ENCODE assay signal across 13 mouse cellular contexts in the genomic region with DNA sequence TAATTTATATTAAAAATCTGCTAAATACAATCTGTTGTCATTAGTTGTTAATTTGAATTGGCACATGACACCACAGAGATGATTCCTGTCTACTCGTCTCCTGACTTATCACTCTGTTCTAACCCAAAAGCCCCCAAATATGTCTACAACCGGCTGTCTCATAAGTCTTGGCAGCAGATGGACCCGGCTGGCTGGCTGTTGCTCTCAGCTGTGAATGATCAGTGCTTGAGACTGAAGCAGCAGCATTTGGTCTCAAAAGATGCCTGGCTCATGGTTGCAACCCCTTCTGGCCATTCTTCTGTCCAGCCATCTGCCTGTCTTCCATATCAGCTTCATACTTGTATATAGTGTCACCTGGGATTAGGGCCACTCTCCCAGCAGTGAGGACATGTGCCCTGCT.
A peak's percentile ranks its signal among the peaks of the same experiment; 100 is the strongest.
DNase-seq lines count a peak whose midpoint lies in the region; ATAC-seq lines count a peak whose summit lies in the region.
"Had no signal": no experiment of that assay in that cellular context is flagged by ENCODE, and none has a peak within 500 bp of the region (broad histone marks: within the 10 kb centered on the region; RNA-seq: fewer than 3 reads in every experiment).

No protein-coding gene starts in this region.

- H3K27ac ChIP-seq in hindbrain, embryonic 16.5 days (ENCODE audit: low read depth, low read length) = no peak overlapping the region
- no peak overlapping the region for H3K27ac ChIP-seq in hindbrain, embryonic 14.5 days
- H3K27ac ChIP-seq: liver, embryonic 12.5 days; neural tube, embryonic 12.5 days had no signal

- ATAC-seq in hindbrain, embryonic 16.5 days = peak; percentile 40; the same call in 1 of the 2 replicates
- ATAC-seq in hindbrain, embryonic 14.5 days (ENCODE audit: low FRiP score) = no peak
- ATAC-seq in CD4-positive, CD25-positive, alpha-beta regulatory T cell, adult 4 months = no peak
- ATAC-seq: intestine, postnatal 0 days; liver, embryonic 12.5 days had no signal

- no peak overlapping the region for H3K9ac ChIP-seq in hindbrain, embryonic 16.5 days (ENCODE audit: low read depth, low read length)
- H3K9ac ChIP-seq in hindbrain, embryonic 14.5 days = no peak overlapping the region
- H3K9ac ChIP-seq: liver, embryonic 12.5 days; neural tube, embryonic 12.5 days had no signal

- no peaks in the 10 kb centered on the region for H3K36me3 ChIP-seq in hindbrain, embryonic 16.5 days (ENCODE audit: control insufficient read depth, insufficient read depth, low read length)
- H3K36me3 ChIP-seq in hindbrain, embryonic 14.5 days (replicated peaks; ENCODE audit: control insufficient read depth, insufficient read depth) = no peaks in the 10 kb centered on the region
- H3K36me3 ChIP-seq: liver, embryonic 12.5 days; neural tube, embryonic 12.5 days had no signal

- intact Hi-C loops in heart, postnatal 25 days (cut with DNase I) = no loop called here

- no peak overlapping the region for H3K4me2 ChIP-seq in hindbrain, embryonic 16.5 days (ENCODE audit: low read length)
- no peak overlapping the region for H3K4me2 ChIP-seq in hindbrain, embryonic 14.5 days (replicated peaks)
- H3K4me2 ChIP-seq: liver, embryonic 12.5 days; neural tube, embryonic 12.5 days had no signal

- H3K9me3 ChIP-seq in hindbrain, embryonic 16.5 days (ENCODE audit: control insufficient read depth, low read length) = no peaks in the 10 kb centered on the region
- H3K9me3 ChIP-seq in hindbrain, embryonic 14.5 days (ENCODE audit: control insufficient read depth, low read length) = no peaks in the 10 kb centered on the region
- H3K9me3 ChIP-seq: liver, embryonic 12.5 days; neural tube, embryonic 12.5 days had no signal

- H3K4me3 ChIP-seq in hindbrain, embryonic 16.5 days (ENCODE audit: low read length) = no peak overlapping the region
- H3K4me3 ChIP-seq in hindbrain, embryonic 14.5 days (replicated peaks; ENCODE audit: low read length) = no peak overlapping the region
- H3K4me3 ChIP-seq: erythroblast, embryonic 14.5 days; liver, embryonic 12.5 days; neural tube, embryonic 12.5 days had no signal

- 63% methylated on average over 3 of the region's 3 CpGs for WGBS in hindbrain, embryonic 16.5 days
- WGBS in hindbrain, embryonic 14.5 days = 69% methylated on average over 3 of the region's 3 CpGs

- no peaks in the 10 kb centered on the region for H3K27me3 ChIP-seq in hindbrain, embryonic 16.5 days (replicated peaks; ENCODE audit: control insufficient read depth, insufficient read depth, low read length)
- no peaks in the 10 kb centered on the region; the same call in 1 of the 2 replicates for H3K27me3 ChIP-seq in hindbrain, embryonic 14.5 days (ENCODE audit: control insufficient read depth, insufficient read depth, low read length)
- H3K27me3 ChIP-seq: liver, embryonic 12.5 days; neural tube, embryonic 12.5 days had no signal

- DNase-seq in hindbrain, embryonic 14.5 days (ENCODE audit: low spot score) = no peak
- peak; percentile 51 to 72 for DNase-seq in right cerebral cortex, postnatal 10 days (ENCODE audit: low spot score in 2 of 2)
- no peak for DNase-seq in right cerebral cortex, adult 18-20 months
- peak; percentile 4 for DNase-seq in heart, postnatal 25 days (ENCODE audit: low spot score)
- no peak for DNase-seq in cerebellum, adult 8-10 months
- DNase-seq: retina, postnatal 1 day; thymus, postnatal 25 days had no signal

- peaks cover 3% of the 10 kb centered on the region; the same call in 1 of the 2 replicates for H3K4me1 ChIP-seq in hindbrain, embryonic 16.5 days (ENCODE audit: control insufficient read depth, insufficient read depth, low read depth, low read length)
- H3K4me1 ChIP-seq in hindbrain, embryonic 14.5 days (replicated peaks; ENCODE audit: control insufficient read depth, insufficient read depth, low read length) = no peaks in the 10 kb centered on the region
- H3K4me1 ChIP-seq: liver, embryonic 12.5 days; neural tube, embryonic 12.5 days had no signal

Comparison
In these comparisons a context has a peak if more than half of its experiments do, and no peak if none do; other contexts are left out.
1. DNase-seq: peak in right cerebral cortex, postnatal 10 days (2 of 2) and heart, postnatal 25 days (single experiment); none in hindbrain, embryonic 14.5 days (single experiment), right cerebral cortex, adult 18-20 months (single experiment) and cerebellum, adult 8-10 months (single experiment).